Comparison of ENCODE assay signal across 9 mouse cellular contexts in the genomic region with DNA sequence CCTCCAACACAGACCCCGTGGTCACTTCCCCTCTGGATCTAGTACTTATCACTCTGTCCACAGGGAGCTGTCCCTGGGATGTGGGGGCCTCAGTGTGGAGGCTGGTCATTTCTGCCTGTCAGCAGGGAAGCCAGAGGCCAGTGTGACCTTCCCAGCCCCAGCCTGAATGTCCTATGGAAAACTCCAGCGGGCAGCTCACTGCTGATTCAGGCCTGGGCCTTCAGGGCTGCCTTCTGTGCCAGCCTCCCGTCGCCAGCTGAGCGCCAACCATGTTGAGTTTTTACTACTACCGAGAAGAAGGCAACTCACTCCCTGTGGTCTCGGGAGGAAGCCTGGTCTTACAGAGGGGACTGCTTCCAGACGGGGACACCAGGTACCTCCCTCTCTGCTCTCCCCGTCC. TPM values are rescaled to one million over a fixed set of nuclear protein-coding genes. Genes with fewer than 3 reads are reported as not detected.
DNase-seq lines count a peak whose midpoint lies in the region.
"Had no signal": no experiment of that assay in that cellular context is flagged by ENCODE, and none has a peak within 500 bp of the region (broad histone marks: within the 10 kb centered on the region; RNA-seq: fewer than 3 reads in every experiment).

No protein-coding gene starts in this region.

- DNase-seq in adrenal gland, adult 8-10 months = peak; percentile 6
- DNase-seq in adrenal gland, adult 18-20 months (ENCODE audit: low spot score in 2 of 2) = no peak
- DNase-seq in right cerebral cortex, postnatal 4 days = peak; percentile 15
- no peak for DNase-seq in right cerebral cortex, postnatal 10 days (ENCODE audit: low spot score in 2 of 2)
- peak; percentile 22 to 49 for DNase-seq in kidney, postnatal 4 days
- peak; percentile 18 for DNase-seq in yolk sac, embryonic 10.5 days (ENCODE audit: low spot score)
- DNase-seq in gastrocnemius, postnatal 36 days = no peak
- no peak for DNase-seq in thymus, postnatal 36 days
- DNase-seq: liver, embryonic 13.5 days had no signal

- intact Hi-C loops in gastrocnemius, postnatal 36 days (cut with DNase I) = loop anchor here (5.0 kb wide), 1 partner anchor 132 kb away; no protein-coding TSS in a partner anchor

RNA-seq across cellular contexts. Expression of gene Casp7, which starts 28.6 kb away (rescaled TPM):
- total RNA-seq in adrenal gland, adult 8-10 months (2022) = 10 to 100 TPM in 1 of 4 experiments, 1 to 10 TPM in 3; 5.3 to 12.2 (median 7.7) TPM
- 1 to 10 TPM; 5.5 to 6.1 TPM for total RNA-seq in adrenal gland, adult 18-20 months (2021)
- 1 to 10 TPM; 5.1 to 5.3 TPM for total RNA-seq in gastrocnemius, postnatal 36 days (2021)

RNA-seq across cellular contexts. Expression of gene Nrap, which starts 35.7 kb away (rescaled TPM):
- total RNA-seq in adrenal gland, adult 8-10 months (2022) = under 1 TPM in 2 of 4 experiments, not detected in 2; 0.12 to 0.16 TPM
- total RNA-seq in adrenal gland, adult 18-20 months (2021) = under 1 TPM in 1 of 2 experiments, not detected in 1; 0.96 TPM
- 100 to 1,000 TPM; 598 to 893 TPM for total RNA-seq in gastrocnemius, postnatal 36 days (2021)

RNA-seq across cellular contexts. Expression of gene Plekhs1, which starts 35.9 kb away (rescaled TPM):
- under 1 TPM in 3 of 4 experiments, not detected in 1; 0.10 to 0.43 (median 0.13) TPM for total RNA-seq in adrenal gland, adult 8-10 months (2022)
- not detected for total RNA-seq in adrenal gland, adult 18-20 months (2021)
- under 1 TPM in 1 of 2 experiments, not detected in 1; 0.18 TPM for total RNA-seq in gastrocnemius, postnatal 36 days (2021)

Comparison
In these comparisons a context has a peak if more than half of its experiments do, and no peak if none do; other contexts are left out.
1. DNase-seq: peak in adrenal gland, adult 8-10 months (single experiment), right cerebral cortex, postnatal 4 days (single experiment), kidney, postnatal 4 days (2 of 2) and yolk sac, embryonic 10.5 days (single experiment); none in adrenal gland, adult 18-20 months (0 of 2), right cerebral cortex, postnatal 10 days (0 of 2), gastrocnemius, postnatal 36 days (0 of 2) and thymus, postnatal 36 days (0 of 2).
2. RNA of gene Nrap, which starts 35.7 kb away (total RNA-seq): 598 to 893 TPM in gastrocnemius, postnatal 36 days; 0.96 TPM in adrenal gland, adult 18-20 months and 0.12 to 0.16 TPM in adrenal gland, adult 8-10 months; every median in the first group is over 100 times any median in the second.